Mouse (Mus musculus) fibroblast of lung, adult 2 months (primary cell): ENCODE measurements at regions not wholly inside any gene's neighbourhood (a gene's known extent, or its start where the extent isn't known, plus 50 kb on each side); places are given as distances from the start of the nearest gene placed in this dataset.
A peak's percentile ranks its signal among the peaks of the same experiment; 100 is the strongest.

Source experiments
- DNase-seq: peaks from one replicate; pipeline ENCODE4 v3.0.0-alpha.2; 2011; ENCODE audit warnings: low read depth

- DNase-seq, result no peak
These were observed 218.6 kb downstream of the Sox2 start for GRCm38 (mm10) chr3:34868698-34869409.

GRCm38 (mm10) chr3:34869911-34870310, 219.7 kb downstream of the Sox2 start:
- DNase-seq, result no peak

GRCm38 (mm10) chr3:34885137-34885536, 234.9 kb downstream of the Sox2 start:
- no peak for DNase-seq

GRCm38 (mm10) chr3:34893381-34893780, 243.2 kb downstream of the Sox2 start:
- peak; percentile 56 for DNase-seq

- no peak for DNase-seq
These were observed 252.9 kb downstream of the Sox2 start for GRCm38 (mm10) chr3:34903106-34903505.

GRCm38 (mm10) chr3:34908489-34908888, 258.3 kb downstream of the Sox2 start:
- DNase-seq, result no peak

GRCm38 (mm10) chr3:34909350-34909749, 259.1 kb downstream of the Sox2 start:
- DNase-seq, result no peak

- no peak for DNase-seq
These were observed 268.2 kb downstream of the Sox2 start for GRCm38 (mm10) chr3:34918326-34918932.

GRCm38 (mm10) chr3:34920497-34920896, 270.3 kb downstream of the Sox2 start:
- DNase-seq, result no peak

- peak; percentile 3 for DNase-seq
These were observed 299.7 kb downstream of the Sox2 start for GRCm38 (mm10) chr3:34949867-34950266.

- DNase-seq, result no peak
These were observed 306.0 kb downstream of the Sox2 start for GRCm38 (mm10) chr3:34956183-34956582.

- no peak for DNase-seq
These were observed 308.9 kb downstream of the Sox2 start for GRCm38 (mm10) chr3:34959044-34959521.

GRCm38 (mm10) chr3:34966442-34966841, 316.2 kb downstream of the Sox2 start:
- DNase-seq, result no peak

- no peak for DNase-seq
These were observed 317.7 kb downstream of the Sox2 start for GRCm38 (mm10) chr3:34967911-34968310.

GRCm38 (mm10) chr3:34971536-34971935, 321.3 kb downstream of the Sox2 start:
- no peak for DNase-seq

- DNase-seq, result no peak
These were observed 324.2 kb downstream of the Sox2 start for GRCm38 (mm10) chr3:34974371-34974770.
